Mouse (Mus musculus) olfactory bulb, adult 2 months (tissue): ENCODE measurements around the gene Filip1. TPM values are rescaled to one million over a fixed set of nuclear protein-coding genes. Genes with fewer than 3 reads are reported as not detected.

Experiments used
- H3K27ac ChIP-seq: fragments of 200-500 bp; 2 replicates; pipeline ENCODE4 v1.5.1; 2012; ENCODE audit warnings: low read depth, low read length; ENCODE audit not compliant: insufficient read depth
- H3K4me1 ChIP-seq: fragments of 200-500 bp; 2 replicates; pipeline ENCODE4 v1.6.1; 2012; ENCODE audit warnings: low read length; ENCODE audit not compliant: control insufficient read depth, insufficient read depth
- H3K4me3 ChIP-seq: fragments of 200-500 bp; 2 replicates; pipeline ENCODE4 v1.5.1; 2012; ENCODE audit warnings: mild to moderate bottlenecking, low read depth, low read length, moderate library complexity; ENCODE audit not compliant: insufficient read depth
- CTCF ChIP-seq: fragments of 200-500 bp; IDR thresholded peaks from 2 replicates; pipeline ENCODE4 v1.5.1; 2012; ENCODE audit warnings: low read depth, mild to moderate bottlenecking, low read length, moderate library complexity; ENCODE audit not compliant: insufficient read depth
- POLR2A ChIP-seq: fragments of 200-500 bp; IDR thresholded peaks from 2 replicates; pipeline ENCODE4 v1.6.1; 2012; ENCODE audit warnings: mild to moderate bottlenecking, low read depth, low read length, moderate library complexity; ENCODE audit not compliant: insufficient read depth
- WGBS: fragments of 180-500 bp; shearing (Covaris S2); methylation state at CpG from one replicate; pipeline ENCODE4 v1.1.7; 2018; 5-methylcytosine and 5-hydroxymethylcytosine counted together
- polyA plus RNA-seq: library from polyadenylated mRNA; stranded (reverse); fragments of >200 nt; gene quantifications from 2 replicates; pipeline ENCODE4 v1.2.4, GENCODE M21; 2012; ENCODE audit warnings: low replicate concordance; ENCODE audit not compliant: missing spikeins, insufficient read depth, insufficient read length

Filip1 gene
- polyA plus RNA-seq, 1 experiment = not detected

DNA sequence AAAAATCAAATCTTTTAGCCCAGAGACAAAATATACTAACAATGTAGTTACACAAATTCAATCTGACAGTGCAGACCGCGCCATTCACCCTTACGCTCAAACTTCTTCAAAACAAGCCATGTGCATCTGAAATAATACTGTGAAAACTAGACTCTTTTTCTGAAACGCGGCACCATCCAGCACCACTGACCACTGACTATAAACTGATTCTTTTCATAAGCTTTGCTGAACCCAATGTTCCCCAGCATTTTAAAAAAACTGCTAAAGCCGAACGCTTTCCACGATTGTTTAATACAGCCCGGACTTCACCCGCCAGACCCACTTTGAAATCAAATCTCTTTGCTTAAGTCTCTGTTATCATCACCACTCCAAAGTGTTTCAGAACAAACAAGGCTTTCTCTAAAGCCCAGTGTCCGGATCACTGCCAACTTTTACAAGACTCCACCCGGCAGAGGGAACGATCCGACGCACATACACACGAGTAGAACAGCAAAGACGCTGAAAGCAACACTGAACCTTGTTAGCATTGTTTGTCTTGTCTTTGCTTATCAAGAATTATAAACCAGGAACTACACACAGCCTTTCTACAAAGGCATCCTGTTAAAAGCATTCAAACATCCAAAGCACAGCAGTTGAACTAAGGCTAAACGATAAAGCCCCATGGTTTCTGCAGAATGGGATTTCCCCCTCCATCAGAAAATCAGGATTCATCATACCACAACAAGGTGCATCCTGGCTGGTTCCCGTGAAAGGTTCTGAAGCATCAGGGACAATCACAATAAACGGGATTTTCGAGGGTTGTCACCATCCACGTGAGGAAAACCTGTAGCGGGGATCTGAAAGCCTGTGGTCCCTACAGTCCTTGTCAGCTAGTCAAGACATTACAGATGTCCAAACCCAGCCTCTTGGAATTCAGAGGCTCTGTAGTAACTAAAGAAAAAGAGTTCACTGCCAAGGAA, 182.5 kb downstream of the Filip1 start:
- 29% methylated on average over 23 of the region's 23 CpGs for WGBS
- TF ChIP-seq POLR2A (no peak), CTCF (no peak)
- Histone ChIP-seq H3K4me1 (no peaks in the 10 kb centered on the region), H3K27ac (no peak overlapping the region), H3K4me3 (no peak overlapping the region)

DNA sequence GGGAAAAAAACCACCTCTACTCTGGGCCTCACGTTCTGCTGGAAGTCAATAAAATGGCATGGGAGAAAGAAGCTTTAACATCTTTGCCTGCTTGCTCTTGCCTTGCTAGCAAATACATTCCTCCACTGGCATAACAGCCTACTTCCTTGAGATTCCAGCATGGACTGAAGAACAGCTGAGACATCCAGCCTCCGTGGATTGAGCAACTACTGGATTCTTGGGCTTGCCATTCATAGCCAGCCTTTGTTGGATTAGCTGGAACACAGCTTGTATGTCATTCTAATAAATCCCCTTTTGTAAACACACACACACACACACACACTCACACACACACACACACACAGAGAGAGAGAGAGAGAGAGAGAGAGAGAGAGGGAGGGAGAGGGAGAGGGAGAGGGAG, 185.6 kb downstream of the Filip1 start:
- Histone ChIP-seq H3K4me3 (no peak overlapping the region), H3K27ac (no peak overlapping the region), H3K4me1 (no peaks in the 10 kb centered on the region)
- WGBS = 50% methylated on average over 2 of the region's 2 CpGs
- TF ChIP-seq POLR2A = no peak
- no peak for TF ChIP-seq CTCF

DNA sequence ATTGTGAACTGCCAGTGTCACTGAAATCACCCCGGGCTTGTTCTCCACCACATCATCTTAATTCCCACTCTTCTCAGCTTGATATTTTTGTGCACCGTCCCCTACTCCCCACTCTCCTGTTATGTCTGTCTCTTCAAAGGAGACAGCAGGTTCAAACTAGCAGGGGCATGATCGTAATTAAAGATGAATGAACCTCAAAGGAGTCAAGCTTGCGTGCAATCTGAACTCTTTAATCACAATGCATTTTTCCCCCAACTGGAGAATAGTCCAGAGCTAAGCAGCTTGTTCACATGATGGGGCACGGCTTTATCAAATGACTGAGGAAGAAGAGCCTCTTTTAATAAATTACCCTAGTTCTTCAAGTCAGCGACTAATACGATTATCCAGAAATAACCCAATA, 187.1 kb downstream of the Filip1 start:
- no peak overlapping the region for H3K4me3 ChIP-seq
- TF ChIP-seq CTCF = no peak
- no peak for TF ChIP-seq POLR2A
- H3K27ac ChIP-seq = no peak overlapping the region
- no peaks in the 10 kb centered on the region for H3K4me1 ChIP-seq
- whole genome bisulfite sequencing = 50% methylated on average over 7 of the region's 7 CpGs

DNA sequence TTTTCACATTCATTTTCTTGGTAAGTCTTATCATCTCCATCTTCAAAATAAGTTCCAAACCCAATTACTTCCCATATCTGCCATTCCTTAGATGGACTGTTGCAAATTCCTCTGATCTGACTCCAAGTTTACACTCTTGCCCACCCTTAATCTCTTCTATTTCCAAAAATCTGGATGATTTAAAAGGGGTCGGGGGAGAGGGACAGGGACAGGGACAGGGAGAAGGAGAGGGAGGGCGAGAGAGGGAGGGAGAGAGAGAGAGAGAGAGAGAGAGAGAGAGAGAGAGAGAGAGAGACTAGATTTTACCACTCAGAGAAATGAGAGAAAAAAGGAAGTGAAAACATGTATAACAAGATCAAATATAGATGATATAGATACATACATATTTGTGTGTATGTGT, 188.8 kb downstream of the Filip1 start:
- no peaks in the 10 kb centered on the region for H3K4me1 ChIP-seq
- WGBS = 67% methylated on average over 2 of the region's 2 CpGs
- H3K4me3 ChIP-seq = no peak overlapping the region
- no peak for TF ChIP-seq POLR2A
- no peak for TF ChIP-seq CTCF
- no peak overlapping the region for H3K27ac ChIP-seq

DNA sequence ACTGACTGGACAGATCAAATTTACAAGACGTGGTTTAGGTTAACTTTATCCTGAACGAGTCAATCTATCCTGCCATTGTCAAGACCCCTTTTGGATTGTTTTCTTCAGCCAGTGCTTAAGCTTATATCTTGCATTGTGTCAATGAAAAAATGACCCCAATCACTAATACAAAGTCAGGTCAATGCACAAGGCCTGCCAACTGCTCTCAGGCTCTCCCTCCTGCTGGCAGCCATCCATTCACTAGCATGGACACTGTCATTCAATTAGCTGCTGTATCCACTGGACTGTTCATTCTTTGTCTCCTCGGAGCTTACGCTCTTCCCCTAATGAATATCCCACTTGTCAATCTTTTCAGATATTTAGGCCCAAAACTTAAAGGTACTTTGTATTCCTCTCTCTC, 189.2 kb downstream of the Filip1 start:
- TF ChIP-seq CTCF (no peak), POLR2A (no peak)
- WGBS = 44% methylated on average over 4 of the region's 4 CpGs

DNA sequence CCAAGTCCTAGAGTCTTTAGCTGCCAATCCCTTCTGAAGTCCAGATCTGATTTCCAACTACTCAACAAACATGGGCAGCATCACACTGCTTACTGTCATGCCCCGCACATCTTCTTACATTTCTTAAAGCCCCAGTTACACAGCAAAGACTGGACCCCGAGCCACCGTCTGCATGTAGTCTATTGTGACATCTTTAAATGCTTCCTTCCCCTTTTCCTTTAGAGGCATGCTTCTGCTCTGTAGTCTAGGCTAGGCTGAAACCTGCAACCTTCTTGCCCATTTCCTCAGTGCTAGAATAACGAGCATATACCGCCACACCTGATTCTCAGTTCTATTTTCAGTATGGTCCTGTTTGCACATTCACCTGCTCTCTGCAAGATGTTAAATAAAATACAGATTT, 196.2 kb downstream of the Filip1 start:
- 91% methylated on average over 5 of the region's 5 CpGs for WGBS
- TF ChIP-seq POLR2A = no peak

More for the DNA sequence above, 189.2 kb downstream of the Filip1 start:
- Histone ChIP-seq H3K4me3 (no peak overlapping the region), H3K27ac (no peak overlapping the region), H3K4me1 (no peaks in the 10 kb centered on the region)

DNA sequence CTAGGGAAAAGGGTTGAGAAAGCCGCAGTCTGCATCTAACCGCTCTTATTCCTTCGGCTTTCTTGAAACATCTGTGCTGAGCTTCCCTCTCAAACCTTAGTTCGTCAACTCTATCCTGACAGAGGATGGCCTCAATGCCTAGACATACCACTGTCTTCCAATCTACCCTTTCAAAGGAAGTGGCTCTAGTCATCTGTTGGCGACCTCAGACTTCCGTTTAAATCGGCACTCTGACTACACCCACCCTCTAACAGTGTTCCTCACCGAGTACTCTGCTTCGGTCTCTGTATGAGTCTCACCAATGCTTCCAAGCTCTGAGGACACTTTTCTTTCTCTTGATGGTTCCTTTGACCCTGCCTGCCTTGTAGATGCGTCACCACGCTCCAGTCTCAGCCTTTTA, 196.6 kb downstream of the Filip1 start:
- H3K27ac ChIP-seq = no peak overlapping the region
- H3K4me1 ChIP-seq = no peaks in the 10 kb centered on the region
- TF ChIP-seq POLR2A = no peak
- WGBS = 90% methylated on average over 11 of the region's 11 CpGs
- H3K4me3 ChIP-seq = no peak overlapping the region

More for the DNA sequence above, 196.2 kb downstream of the Filip1 start:
- no peak overlapping the region for H3K27ac ChIP-seq
- H3K4me3 ChIP-seq = no peak overlapping the region
- no peaks in the 10 kb centered on the region for H3K4me1 ChIP-seq

DNA sequence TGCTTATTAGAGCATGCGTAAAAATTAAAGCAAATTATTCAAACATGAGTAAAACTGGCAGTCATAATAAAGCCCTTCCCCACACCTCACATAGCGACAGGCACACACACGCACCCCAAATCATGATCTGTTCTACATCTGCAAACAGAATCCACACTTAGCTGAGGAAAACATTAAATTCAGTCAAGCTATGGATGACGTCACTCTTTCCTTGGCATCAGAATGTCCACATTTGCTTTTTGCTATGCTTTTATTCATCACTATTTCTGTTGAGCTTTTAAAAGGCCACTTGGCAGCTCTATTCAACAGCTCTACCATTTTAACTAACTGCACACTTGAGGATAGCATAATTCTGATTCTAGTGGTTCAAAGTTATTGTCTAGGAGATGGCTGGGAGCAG, 198.1 kb downstream of the Filip1 start:
- no peak for TF ChIP-seq POLR2A
- TF ChIP-seq CTCF = no peak
- 84% methylated on average over 4 of the region's 4 CpGs for WGBS
- no peaks in the 10 kb centered on the region for H3K4me1 ChIP-seq
- no peak overlapping the region for H3K27ac ChIP-seq
- no peak overlapping the region for H3K4me3 ChIP-seq

DNA sequence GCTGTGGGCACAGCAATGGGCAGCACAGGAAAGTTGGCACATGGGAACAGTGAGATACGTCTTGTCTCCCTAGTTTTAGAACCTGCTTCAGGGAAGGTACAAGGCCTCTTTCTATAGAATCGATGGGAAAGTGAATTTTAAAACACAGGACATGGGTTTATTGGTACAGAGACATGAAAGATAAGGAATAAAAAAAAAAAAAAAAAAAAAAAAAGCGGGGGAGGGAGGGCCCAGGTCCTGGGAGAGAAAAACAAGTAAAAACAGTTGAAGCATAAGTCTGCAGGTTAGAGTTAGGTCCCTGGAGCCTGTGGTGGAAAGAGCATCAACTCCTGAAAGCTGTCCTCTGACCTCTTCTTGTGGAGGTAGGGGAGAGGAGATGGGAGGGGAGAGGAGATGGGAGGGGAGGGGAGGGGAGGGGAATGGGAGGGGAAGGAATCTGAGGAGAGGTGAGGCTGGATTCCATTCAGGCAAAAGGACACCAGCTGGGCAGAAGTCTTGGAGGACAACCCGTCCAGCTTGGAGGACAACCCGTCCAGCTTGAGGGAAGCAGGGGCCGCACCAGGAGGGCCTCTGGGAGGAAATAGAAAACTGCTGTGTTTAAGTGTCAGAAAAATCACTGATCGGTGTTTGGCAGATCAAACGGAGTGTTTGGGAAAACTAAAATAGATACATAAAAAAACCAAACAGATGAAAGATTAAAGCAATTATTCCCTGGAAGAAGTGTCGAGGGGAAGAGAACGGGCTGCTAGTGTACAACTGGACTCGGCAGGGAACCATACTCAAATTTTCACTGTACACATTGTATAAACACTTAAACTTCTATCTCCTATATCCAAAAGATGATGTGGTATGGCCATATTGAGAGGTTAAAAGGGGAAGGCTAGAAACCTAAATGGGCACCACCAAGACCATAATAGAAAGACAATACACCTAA, 201.4 kb downstream of the Filip1 start:
- 76% methylated on average over 10 of the region's 11 CpGs for WGBS
- no peaks in the 10 kb centered on the region for H3K4me1 ChIP-seq

More for the DNA sequence above, 201.4 kb downstream of the Filip1 start:
- H3K27ac ChIP-seq = no peak overlapping the region
- TF ChIP-seq POLR2A (no peak), CTCF (no peak)
- no peak overlapping the region for H3K4me3 ChIP-seq
